In genomic region chr10:68128441-68128848, GRCm38 (mm10) we compare ENCODE assay signal across 12 mouse cellular contexts.
DNase-seq lines count a peak whose midpoint lies in the region; ATAC-seq and TF ChIP-seq lines count a peak whose summit lies in the region.
"Had no signal": no experiment of that assay in that cellular context is flagged by ENCODE, and none has a peak within 500 bp of the region (broad histone marks: within the 10 kb centered on the region; RNA-seq: fewer than 3 reads in every experiment).

No protein-coding gene starts in this region.

- H3K9me3 ChIP-seq in heart, embryonic 15.5 days (replicated peaks): no peaks in the 10 kb centered on the region
- H3K9me3 ChIP-seq: limb, embryonic 15.5 days had no signal

- peak; percentile 41; the same call in 1 of the 2 replicates for ATAC-seq in heart, embryonic 15.5 days (replicated peaks; ENCODE audit: insufficient number of reproducible peaks, insufficient read depth, low FRiP score, low read depth)

- no peak overlapping the region for H3K9ac ChIP-seq in heart, embryonic 15.5 days
- H3K9ac ChIP-seq: limb, embryonic 15.5 days had no signal

- no peak for TF ChIP-seq POLR2A in kidney, adult 2 months (IDR thresholded peaks at IDR 0.05; ENCODE audit: low read depth, low read length)
- TF ChIP-seq POLR2A in cortical plate, adult 2 months (IDR thresholded peaks at IDR 0.05; ENCODE audit: extremely low read depth, insufficient read depth, low read length): no peak

- peaks cover 14% of the 10 kb centered on the region for H3K36me3 ChIP-seq in kidney, adult 2 months (ENCODE audit: control insufficient read depth, insufficient read depth, low read length)
- peaks cover 23% of the 10 kb centered on the region; the same call in 1 of the 2 replicates for H3K36me3 ChIP-seq in heart, embryonic 15.5 days

- H3K27me3 ChIP-seq in kidney, adult 2 months (replicated peaks; ENCODE audit: control insufficient read depth, insufficient read depth, low read length): no peaks in the 10 kb centered on the region
- H3K27me3 ChIP-seq in heart, embryonic 15.5 days: no peaks in the 10 kb centered on the region
- H3K27me3 ChIP-seq: CH12.LX; limb, embryonic 15.5 days had no signal

- no peak for TF ChIP-seq CTCF in kidney, adult 2 months (conservative IDR thresholded peaks at IDR 0.05; ENCODE audit: insufficient read depth, insufficient read length, low read depth, low read length)
- TF ChIP-seq CTCF in cortical plate, adult 2 months (IDR thresholded peaks at IDR 0.05; ENCODE audit: extremely low read depth, insufficient read depth, low read length): no peak

- peak overlapping the region; percentile 34 for H3K4me2 ChIP-seq in heart, embryonic 15.5 days
- H3K4me2 ChIP-seq: limb, embryonic 15.5 days had no signal

- peak overlapping the region; percentile 93 for H3K27ac ChIP-seq in kidney, adult 2 months (ENCODE audit: insufficient read depth, low read depth, low read length)
- peak overlapping the region; percentile 77 for H3K27ac ChIP-seq in cortical plate, adult 2 months (ENCODE audit: insufficient read depth, low read length)
- H3K27ac ChIP-seq in heart, embryonic 15.5 days: peak overlapping the region; percentile 74
- H3K27ac ChIP-seq: limb, embryonic 15.5 days had no signal

- peaks cover 11% of the 10 kb centered on the region; the same call in 1 of the 2 replicates for H3K4me1 ChIP-seq in kidney, adult 2 months (ENCODE audit: control insufficient read depth, insufficient read depth, low read length)
- H3K4me1 ChIP-seq in cortical plate, adult 2 months (ENCODE audit: control insufficient read depth, insufficient read depth, low read length): no peaks in the 10 kb centered on the region; the same call in 1 of the 2 replicates
- H3K4me1 ChIP-seq in heart, embryonic 15.5 days (replicated peaks): peaks cover 69% of the 10 kb centered on the region

- WGBS in kidney, adult 2 months: 53% methylated on average over 10 of the region's 10 CpGs
- 34% methylated on average over 10 of the region's 10 CpGs for WGBS in heart, embryonic 15.5 days

- DNase-seq in kidney, adult 2 months: peak; percentile 79
- no peak for DNase-seq in kidney, adult 11 months
- peak; percentile 50 to 60 for DNase-seq in kidney, postnatal 4 days
- DNase-seq in layer of hippocampus, adult 9-11 months: no peak
- DNase-seq in thymus, postnatal 0 days (ENCODE audit: low spot score): no peak
- DNase-seq in adrenal gland, postnatal 36 days: no peak
- DNase-seq: adrenal gland, adult 8-10 months; embryo, embryonic 11 days had no signal

- no peak overlapping the region for H3K4me3 ChIP-seq in kidney, adult 2 months (ENCODE audit: insufficient read depth, low read depth, low read length)
- no peak overlapping the region for H3K4me3 ChIP-seq in cortical plate, adult 2 months (ENCODE audit: insufficient read depth, low read length)
- no peak overlapping the region for H3K4me3 ChIP-seq in heart, embryonic 15.5 days
- H3K4me3 ChIP-seq: limb, embryonic 15.5 days had no signal

Comparison
In these comparisons a context has a peak if more than half of its experiments do, and no peak if none do; other contexts are left out.
1. DNase-seq: peak in kidney, adult 2 months (single experiment) and kidney, postnatal 4 days (2 of 2); none in kidney, adult 11 months (single experiment), layer of hippocampus, adult 9-11 months (single experiment), thymus, postnatal 0 days (single experiment) and adrenal gland, postnatal 36 days (0 of 2).
2. Peak in every context shown above with its lines, with median percentiles within 50 percentile points of each other: H3K27ac ChIP-seq.